Mouse (Mus musculus) retina, postnatal 7 days (tissue): ENCODE results near the gene Slc35e4.
A peak's percentile ranks its signal among the peaks of the same experiment; 100 is the strongest.

Source experiments
- DNase-seq: peaks from one replicate; pipeline ENCODE4 v3.0.0-alpha.2; 2012; ENCODE audit warnings: low read depth, low spot score

Gene Slc35e4

GRCm38 (mm10) chr11:3864343-3864742, 50.1 kb downstream of the Slc35e4 start:
- no peak for DNase-seq

- peak; percentile 66 for DNase-seq
Measured at GRCm38 (mm10) chr11:3863454-3864112, 50.9 kb downstream of the Slc35e4 start, which contains the start of gene Osbp2. TSS of gene Osbp2 (minus strand) at chr11:3863903.

GRCm38 (mm10) chr11:3862661-3863453, 51.6 kb downstream of the Slc35e4 start:
- no peak for DNase-seq

GRCm38 (mm10) chr11:3860361-3860760, 54.1 kb downstream of the Slc35e4 start:
- no peak for DNase-seq

GRCm38 (mm10) chr11:3859778-3860177, 54.7 kb downstream of the Slc35e4 start:
- DNase-seq: no peak

GRCm38 (mm10) chr11:3857902-3858301, 56.6 kb downstream of the Slc35e4 start:
- no peak for DNase-seq
